Mouse (Mus musculus) stomach, postnatal 0 days (tissue): ENCODE measurements around the gene Pdzd2.

Source experiments
- CTCF ChIP-seq: IDR thresholded peaks from 2 replicates; pipeline ENCODE4 v1.5.1; 2016; ENCODE audit warnings: antibody characterized with exemption, low read depth, mild to moderate bottlenecking, moderate library complexity
- EP300 ChIP-seq: optimal IDR thresholded peaks from 2 replicates; pipeline ENCODE3; 2016; ENCODE audit warnings: antibody characterized with exemption

- TF ChIP-seq CTCF (no peak), EP300 (no peak)
These were observed 64.4 kb downstream of the Pdzd2 start for GRCm38 (mm10) chr15:12675366-12675765.
